Mouse (Mus musculus) liver, embryonic 14.5 days (tissue): Measurements from ENCODE around the gene Znrd1.

Source experiments
- CTCF ChIP-seq: IDR thresholded peaks from 2 replicates; pipeline ENCODE4 v1.5.1; 2016; ENCODE audit warnings: antibody characterized with exemption, low read depth, control low read depth
- EP300 ChIP-seq: IDR thresholded peaks from 2 replicates; pipeline ENCODE4 v1.6.1; 2016; ENCODE audit warnings: antibody characterized with exemption, low read depth

- no peak for TF ChIP-seq CTCF
- TF ChIP-seq EP300: no peak
These were observed 28.1 kb downstream of the Znrd1 start for GRCm38 (mm10) chr17:36930233-36930632.
